Mouse (Mus musculus) urinary bladder, postnatal 36 days (tissue): ENCODE data around the gene Cdt1.

Experiments
- DNase-seq, 2 experiments: peaks; one replicate each; pipeline ENCODE4 v3.0.0; 2022; ENCODE audit warnings: low spot score in 2 of 2, mixed read lengths in 1 of 2

The Cdt1 gene

GRCm38 (mm10) chr8:122567361-122568108 lies at the start of gene Cdt1:
Gene Cdt1 (plus strand): TSS chr8:122568015.
- peak; percentile 92 to 94 for DNase-seq

GRCm38 (mm10) chr8:122520611-122521010 lies 47.2 kb upstream of the Cdt1 start:
- no peak for DNase-seq

DNA sequence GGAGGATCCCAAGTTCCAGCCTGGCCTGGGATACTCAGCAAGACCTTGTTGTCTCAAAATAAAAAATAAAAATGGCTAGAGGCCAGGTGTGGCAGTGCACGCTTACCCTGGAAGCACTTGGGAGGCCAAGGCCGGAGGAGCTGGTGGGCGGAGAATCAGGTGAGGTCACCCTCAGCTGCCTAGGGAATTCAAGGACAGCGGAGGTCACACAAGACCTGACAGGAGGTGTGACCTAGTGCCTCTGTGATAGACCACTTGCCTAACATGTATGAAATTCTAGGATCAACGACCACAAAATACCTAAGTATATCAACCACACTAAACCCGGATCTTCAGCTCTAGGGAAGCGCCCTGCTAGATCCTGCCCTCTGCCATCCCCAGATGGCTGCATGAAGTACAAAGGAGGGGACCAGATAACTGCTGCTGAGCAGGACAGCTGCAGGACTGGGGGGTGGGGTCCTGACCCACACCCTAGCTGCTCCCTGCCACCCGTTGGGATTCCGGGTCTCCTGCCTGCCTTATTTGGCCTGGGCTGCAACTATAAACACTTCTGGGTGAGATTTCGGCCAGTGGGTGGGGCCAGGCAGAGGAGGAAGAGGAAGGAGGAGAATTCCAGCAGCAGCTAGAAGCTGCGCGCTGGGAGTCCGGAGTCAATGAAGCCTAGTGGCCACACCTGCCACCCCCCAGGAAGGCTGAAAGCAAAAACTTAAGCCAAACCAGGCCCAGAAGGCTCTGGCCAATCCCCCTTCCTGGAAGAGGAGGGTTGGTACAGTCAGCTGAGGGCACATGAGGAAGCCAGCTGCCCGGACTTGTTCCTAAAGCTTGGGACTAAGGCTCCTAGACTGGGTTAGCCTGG lies 44.8 kb upstream of the Cdt1 start:
- peak; percentile 60 to 70 for DNase-seq

- peak in 1 of 2 experiments; percentile 51 for DNase-seq
These were observed 44.0 kb upstream of the Cdt1 start for GRCm38 (mm10) chr8:122523652-122524360.

GRCm38 (mm10) chr8:122524506-122524905 lies 43.3 kb upstream of the Cdt1 start:
- DNase-seq, result peak in 1 of 2 experiments; percentile 31

GRCm38 (mm10) chr8:122525004-122525403 lies 42.8 kb upstream of the Cdt1 start:
- no peak for DNase-seq

GRCm38 (mm10) chr8:122526084-122526483 lies 41.7 kb upstream of the Cdt1 start:
- DNase-seq, result no peak

- DNase-seq, result no peak
These were observed 41.2 kb upstream of the Cdt1 start for GRCm38 (mm10) chr8:122526526-122527170.

DNA sequence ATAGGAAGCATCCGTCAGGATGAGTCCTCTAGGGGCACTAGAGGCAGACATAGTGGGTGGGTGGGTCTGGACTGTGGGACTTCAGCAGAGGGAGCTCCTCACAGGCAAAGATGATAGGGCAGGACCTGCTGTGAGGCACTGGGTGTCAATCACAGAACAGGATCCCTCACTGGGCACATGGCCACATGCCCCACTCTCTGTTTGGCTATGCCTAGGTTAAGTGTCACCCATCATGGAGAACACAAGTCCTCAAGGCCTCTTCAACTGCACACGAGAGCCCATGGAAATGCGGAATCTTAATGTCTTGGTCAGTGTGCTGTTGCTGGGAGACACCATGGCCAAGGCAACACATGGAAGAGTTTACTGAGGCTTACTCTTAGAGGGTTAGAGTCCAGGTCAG lies 39.9 kb upstream of the Cdt1 start:
- no peak for DNase-seq

DNA sequence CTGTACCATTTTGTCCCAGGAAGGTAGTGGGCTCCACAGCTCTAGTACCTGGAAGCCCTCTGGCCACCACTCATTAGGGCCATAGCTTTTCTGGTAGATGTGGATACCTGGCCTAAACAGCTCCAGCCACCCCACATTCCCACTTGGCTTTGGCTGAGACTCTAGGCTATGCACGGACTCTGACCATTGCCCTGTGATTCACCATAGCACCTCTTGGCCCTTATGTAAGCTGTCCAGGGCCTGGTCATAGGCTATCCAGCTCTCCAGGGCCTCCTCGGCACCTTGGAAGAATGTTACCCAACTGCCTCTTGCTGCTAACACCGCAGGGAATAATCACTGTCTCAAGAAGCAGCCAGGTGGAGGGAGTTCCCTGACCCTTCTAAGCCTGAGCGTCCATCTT lies 38.7 kb upstream of the Cdt1 start:
- DNase-seq, result no peak

- no peak for DNase-seq
These were observed 36.5 kb upstream of the Cdt1 start for GRCm38 (mm10) chr8:122531312-122531711.

GRCm38 (mm10) chr8:122537033-122537432 lies 30.8 kb upstream of the Cdt1 start:
- peak; percentile 68 to 80 for DNase-seq

DNA sequence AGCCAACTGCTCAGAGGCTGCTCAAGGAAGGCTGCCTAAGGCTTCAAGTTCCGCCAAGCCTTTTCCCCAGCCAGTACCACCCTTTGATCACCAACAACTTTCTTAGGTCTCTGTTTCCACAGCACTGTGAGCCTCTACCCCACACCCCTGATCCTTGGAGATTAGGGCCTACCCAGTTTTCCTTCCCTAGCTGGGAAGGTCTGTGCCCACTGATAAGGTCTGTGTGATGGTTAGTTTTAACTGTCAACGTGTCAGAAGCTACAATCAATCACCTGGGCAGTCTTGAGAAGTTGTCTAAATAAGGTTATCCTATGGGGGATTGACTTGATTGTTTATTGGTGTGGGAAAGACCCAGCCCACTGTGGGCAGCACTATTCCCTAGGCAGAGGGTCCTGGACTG lies 30.0 kb upstream of the Cdt1 start:
- DNase-seq, result no peak

- no peak for DNase-seq
These were observed 29.3 kb upstream of the Cdt1 start for GRCm38 (mm10) chr8:122538310-122539076.

DNA sequence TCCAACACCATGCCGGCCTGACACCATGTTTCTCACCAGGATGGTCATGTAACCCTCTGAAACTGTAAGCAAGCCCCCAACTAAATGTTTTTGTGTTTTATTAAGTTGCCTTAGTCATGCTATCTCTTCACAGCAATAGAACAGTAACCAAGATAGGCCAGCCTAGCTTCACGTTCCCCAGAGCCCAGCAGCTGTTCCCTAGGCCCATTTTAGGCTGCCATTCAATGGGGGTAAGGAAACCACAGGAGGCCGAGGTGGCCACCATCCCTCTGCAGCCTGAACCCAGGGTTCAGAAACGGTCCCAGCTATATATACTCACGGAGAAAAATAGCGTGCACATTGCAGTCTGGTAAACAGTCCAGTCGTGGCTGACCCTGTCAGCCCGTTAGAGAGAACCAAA lies 23.7 kb upstream of the Cdt1 start:
- no peak for DNase-seq

GRCm38 (mm10) chr8:122546066-122546755 lies 21.6 kb upstream of the Cdt1 start:
- DNase-seq, result no peak

DNA sequence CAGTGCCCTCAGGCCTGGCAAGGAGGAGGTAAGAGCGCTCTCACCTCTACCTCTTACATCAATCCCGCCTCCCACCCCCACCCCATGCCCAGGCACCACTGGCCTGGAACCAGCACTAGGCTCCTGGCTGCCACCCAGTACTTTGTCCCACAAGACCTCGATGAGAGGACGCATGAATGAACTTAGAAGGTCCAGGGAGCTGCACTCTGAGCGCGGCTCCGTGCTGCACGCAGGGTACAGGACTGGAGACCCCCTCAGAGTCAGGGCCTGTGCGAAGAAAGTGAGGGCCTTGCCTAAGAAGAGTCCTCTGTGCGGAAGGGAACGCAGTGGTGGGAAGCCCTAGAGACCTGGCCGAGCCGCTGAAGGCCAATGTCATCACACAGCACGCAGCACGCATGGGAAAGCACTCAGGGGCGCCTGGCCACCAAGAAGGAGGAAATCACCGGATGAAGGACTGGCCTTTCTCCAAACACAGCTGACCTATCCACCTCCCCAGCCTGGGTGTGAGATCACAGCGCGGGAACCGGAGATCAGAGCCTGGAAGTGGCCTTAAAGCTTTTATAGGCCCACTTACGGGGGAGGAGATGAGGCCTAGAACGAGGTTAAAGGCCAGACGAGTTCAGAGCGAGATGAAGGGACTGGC lies 20.9 kb upstream of the Cdt1 start:
- DNase-seq, result no peak

DNA sequence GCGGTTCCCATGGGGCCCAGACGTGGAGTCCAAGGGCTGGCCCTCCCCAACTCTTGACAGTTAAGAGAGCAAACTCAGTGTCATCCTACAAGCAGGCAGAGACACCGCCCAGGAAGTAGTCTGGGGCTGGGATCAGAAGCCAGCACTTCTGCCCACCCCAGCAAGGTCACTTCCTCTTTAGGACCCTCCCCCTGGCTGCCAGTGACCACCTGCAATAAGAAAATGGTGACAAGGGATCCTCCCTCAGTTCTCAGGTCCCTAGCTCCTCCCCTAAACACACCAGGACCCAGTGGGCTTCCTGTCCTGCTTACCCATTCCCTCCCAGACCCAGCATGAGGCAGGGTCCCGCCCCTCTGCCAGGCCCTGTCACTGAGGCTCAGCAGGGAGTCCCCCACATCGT lies 20.0 kb upstream of the Cdt1 start:
- no peak for DNase-seq

DNA sequence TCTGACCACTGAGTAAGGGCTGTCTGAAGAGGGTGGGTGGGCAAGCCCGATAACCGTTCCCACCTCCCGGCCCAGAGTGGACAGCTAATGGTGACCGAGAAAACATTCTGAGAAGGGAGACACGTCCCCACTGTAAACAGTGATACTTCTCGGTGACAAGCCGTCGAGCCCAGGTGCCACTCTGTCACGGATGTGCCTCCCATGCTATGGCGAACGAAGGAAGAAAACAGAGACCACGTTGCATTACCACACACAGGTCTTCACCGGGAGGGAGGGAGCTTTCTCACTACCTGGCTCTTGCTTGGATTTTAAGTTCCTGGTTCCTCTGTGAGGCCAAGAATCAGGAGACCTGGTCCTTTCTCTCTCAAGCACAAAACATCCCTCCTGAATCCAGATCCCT lies 19.5 kb upstream of the Cdt1 start:
- DNase-seq, result no peak

DNA sequence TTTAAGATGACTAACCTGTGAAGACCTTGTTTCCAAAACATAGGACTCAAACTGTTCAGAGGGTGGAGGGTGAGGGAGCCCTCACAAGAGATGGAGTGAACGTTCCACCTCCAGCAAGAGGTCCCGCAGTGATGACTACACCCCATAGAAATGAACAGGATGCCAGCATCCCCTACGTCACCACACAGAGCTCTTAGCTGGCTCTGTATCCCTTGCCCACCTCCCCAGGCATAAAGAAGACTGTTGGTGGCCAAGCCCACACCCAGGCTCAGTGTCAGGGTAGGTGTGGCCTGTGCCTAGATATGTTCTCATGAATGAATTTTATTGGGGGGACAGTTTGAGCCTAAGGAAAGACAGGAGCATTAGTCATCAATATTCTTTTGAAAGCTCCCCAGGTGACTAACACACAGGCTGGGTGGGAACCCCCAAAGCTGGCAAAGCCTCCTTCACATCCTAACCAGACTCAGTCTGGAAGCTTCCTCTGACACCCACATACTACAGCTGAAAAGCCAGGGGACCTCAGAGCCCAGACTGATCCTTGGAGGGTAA lies 18.9 kb upstream of the Cdt1 start:
- no peak for DNase-seq
